Mouse (Mus musculus) gastrocnemius, postnatal 10 days (tissue): ENCODE measurements around the gene Fkbpl. TPM values are rescaled to one million over a fixed set of nuclear protein-coding genes. Genes with fewer than 3 reads are reported as not detected.

Source experiments
- DNase-seq: peaks from one replicate; pipeline ENCODE4 v3.0.0; 2021; ENCODE audit warnings: mixed read lengths
- long read RNA-seq, 2 experiments: library from polyadenylated mRNA; stranded (forward); transcript quantifications; one replicate each; pipeline ENCODE4 v2.0.0; 2021
- total RNA-seq, 2 experiments: library from RNA; stranded (reverse); gene quantifications; 2 replicates each; pipeline ENCODE4 v1.2.3; 2021

Fkbpl gene
- total RNA-seq: 1 to 10 TPM; 4.5 to 4.7 TPM
- long read RNA-seq, experiment 1, partial matches to known transcripts: 0 of 4 reads
- long read RNA-seq, experiment 1, other reads (novel, unspliced or antisense): 0 of 4 reads
- long read RNA-seq, experiment 2, transcript Fkbpl-201 (2 exons, 1,270 nt): major isoform, 6 of 6 reads
- long read RNA-seq, experiment 2, partial matches to known transcripts: 0 of 6 reads
- long read RNA-seq, experiment 2, other reads (novel, unspliced or antisense): 0 of 6 reads

DNA sequence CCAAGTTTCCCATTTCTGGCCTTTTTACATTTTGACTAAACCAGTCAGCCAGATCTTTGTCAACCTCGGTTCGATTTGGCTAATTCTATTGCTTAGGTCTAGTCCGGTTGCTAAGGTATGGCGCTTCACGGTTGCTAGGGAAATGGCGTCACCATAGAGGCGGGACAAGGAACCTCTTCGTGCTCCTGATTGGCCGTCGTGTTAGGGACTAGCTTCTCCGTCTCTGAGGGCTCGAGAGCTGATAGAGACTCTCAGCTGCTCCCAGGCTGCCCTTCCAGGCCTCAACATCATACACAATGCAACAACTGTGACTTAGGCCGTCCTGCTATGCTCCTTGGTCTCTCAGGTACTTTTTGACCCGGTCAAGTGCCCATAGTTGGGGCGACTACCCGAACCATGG, at the start of gene Fkbpl:
Gene Fkbpl, plus strand, starts transcription at position 157 of the 400 bp plus-strand sequence.
- DNase-seq: peak; percentile 90

- DNase-seq: no peak
These were observed 48.5 kb upstream of the Fkbpl start for GRCm38 (mm10) chr17:34596098-34596497.

DNA sequence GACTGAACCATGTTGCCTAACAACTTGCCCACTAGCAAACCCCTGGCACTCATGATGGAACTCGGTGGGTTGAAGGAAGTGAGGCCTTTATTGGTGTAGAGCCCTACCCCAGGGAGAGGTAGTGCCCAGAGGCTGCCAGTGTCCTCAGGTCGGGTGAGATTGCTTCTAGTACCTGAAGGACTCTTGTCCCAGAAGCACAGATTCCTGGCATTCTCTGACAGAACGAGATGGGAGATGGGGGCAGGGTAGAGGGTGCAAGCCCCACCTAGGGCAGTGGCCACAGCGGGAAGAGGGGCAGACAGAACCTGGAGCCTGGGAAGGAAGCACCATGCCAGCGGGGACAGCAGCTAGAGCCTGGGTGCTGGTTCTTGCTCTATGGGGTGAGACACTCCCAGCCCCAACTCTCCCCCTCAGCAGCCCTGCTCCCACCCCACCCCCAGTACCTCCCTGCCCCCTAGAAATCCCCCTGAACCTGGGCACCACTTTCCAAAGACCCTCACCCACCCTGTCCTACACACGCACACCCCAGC, 46.9 kb upstream of the Fkbpl start, which contains the start of gene Ager:
Gene Ager, plus strand, starts transcription at position 297 of the 530 bp plus-strand sequence.
- DNase-seq: no peak

- DNase-seq: no peak
These were observed 44.7 kb upstream of the Fkbpl start for GRCm38 (mm10) chr17:34599891-34600290.

DNA sequence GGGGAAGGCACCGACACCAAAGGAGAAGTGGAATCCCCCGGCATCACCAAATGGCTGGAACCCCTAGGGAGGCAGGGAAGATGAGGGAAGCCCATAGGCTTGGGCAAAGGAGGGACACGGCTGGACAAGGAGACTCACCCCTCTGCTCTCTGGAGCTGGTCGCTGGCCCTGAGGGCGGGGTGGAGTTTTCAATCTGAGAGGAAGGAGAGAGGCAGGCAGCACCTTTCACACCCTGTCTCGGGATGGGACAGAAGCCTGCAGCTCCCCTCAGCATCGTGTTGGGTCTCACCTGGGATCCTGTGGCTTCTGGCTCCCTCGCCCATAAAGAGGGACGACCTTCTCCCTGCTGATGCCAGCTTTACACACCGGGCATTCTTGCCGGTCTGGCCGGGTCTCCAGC, 42.8 kb upstream of the Fkbpl start:
- no peak for DNase-seq

DNA sequence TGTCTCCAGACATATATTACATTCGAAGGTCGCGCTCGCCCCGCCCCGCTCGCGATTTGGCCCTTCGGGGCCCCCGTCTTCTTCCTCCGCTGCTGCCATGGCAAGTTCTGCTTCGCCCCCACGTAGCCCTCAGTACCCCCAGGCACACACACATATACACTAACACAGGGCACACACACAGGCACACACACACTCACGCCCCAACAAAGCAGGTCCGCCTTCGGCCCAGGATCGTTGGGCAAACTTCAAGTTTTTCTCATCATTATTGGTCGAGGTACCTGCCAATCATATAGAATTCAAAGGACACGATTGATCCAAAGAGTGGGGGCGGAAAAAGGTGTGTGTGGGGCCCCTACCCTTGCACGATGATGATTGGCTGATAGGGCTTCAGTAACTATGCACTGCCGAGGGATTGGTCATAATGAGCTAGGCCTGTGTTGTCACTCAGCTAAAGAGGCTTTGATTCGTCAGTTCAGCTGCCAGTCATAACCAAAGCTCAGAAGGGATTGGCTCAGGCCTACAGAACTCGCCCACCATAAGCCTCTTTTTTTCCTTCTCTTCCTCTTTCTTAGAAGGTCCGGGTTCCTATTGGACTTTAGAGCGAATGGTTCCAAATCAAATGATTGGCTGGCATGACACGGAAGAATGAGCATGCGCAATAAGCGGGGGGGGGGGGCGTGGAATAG, 41.0 kb upstream of the Fkbpl start, which contains the start of gene Rnf5:
Gene Rnf5, minus strand, starts transcription at position 316 of the 686 bp plus-strand sequence.
- peak; percentile 97 for DNase-seq

GRCm38 (mm10) chr17:34604061-34604508, 40.5 kb upstream of the Fkbpl start, which contains the start of gene Agpat1:
Agpat1 (plus strand) TSS chr17:34604262.
- peak; percentile 97 for DNase-seq

GRCm38 (mm10) chr17:34604511-34605237, 39.9 kb upstream of the Fkbpl start:
- DNase-seq: no peak

- peak; percentile 97 for DNase-seq
These were observed 39.0 kb upstream of the Fkbpl start for GRCm38 (mm10) chr17:34605609-34606008.

- no peak for DNase-seq
These were observed 38.2 kb upstream of the Fkbpl start for GRCm38 (mm10) chr17:34606186-34607039.

DNA sequence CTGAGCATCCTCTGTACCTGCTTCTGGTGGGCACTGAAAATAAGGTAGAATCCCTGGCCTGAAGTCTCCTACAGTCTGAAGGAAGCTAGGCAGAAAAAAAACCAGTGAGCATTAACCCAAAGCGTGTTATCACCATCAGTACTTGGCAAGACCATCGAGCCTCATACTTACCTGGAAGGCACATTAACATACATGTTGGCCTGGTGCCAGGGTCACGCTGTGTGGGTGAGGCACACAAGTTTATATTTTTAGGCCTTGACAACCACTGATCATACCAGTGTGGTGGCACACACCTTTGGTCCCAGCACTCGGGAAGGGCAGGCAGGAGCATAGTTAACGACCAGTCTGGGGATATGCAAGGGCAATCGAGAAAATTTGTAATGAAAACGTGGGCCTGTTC, 36.6 kb upstream of the Fkbpl start:
- no peak for DNase-seq

DNA sequence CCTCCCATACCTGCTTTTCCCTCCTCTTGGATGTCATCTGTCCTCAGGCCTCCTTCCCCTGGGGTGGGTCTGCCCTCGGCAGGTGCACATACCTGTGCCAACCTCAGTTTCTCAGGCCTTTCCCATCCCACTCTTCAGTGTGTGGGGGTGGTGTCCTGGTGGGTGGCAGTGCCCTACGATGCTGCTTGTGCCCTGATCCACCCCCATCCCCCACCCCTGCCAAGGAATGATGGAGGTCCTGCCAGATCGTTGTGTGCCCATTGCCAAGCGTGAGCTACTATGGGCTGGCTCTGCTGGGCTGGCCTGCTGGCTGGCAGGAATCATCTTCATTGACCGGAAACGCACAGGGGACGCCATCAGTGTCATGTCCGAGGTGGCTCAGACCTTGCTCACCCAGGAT, 33.5 kb upstream of the Fkbpl start:
- no peak for DNase-seq

DNA sequence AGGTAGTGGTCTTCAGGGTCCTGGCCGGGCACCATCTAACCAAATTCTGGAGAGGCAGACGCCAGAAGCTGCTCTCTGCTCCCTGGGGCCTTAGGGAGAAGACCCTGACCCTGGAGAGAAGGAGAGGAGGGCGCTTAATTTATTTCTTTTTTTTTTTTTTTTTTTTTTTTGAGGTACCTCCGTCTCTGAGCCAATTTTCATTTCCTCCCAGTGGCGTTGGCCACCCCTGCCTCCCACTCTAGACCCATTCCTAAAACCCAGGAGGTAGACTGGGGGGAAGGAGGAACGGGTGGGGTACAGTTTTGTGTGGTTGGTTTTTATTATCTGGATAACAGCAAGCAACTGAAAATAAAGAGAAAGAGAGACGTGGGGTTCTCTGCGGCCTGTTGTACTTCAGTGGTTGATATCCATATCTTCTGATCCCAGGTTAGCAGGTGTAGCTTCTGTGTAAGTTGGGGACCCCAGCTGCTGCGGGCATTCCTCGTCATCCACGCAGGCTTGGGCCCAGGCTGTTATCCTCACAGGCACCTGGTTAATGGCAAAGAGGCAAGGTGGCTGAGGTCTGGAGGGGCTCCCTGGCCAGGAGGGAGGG, 31.4 kb upstream of the Fkbpl start:
- DNase-seq: no peak

- no peak for DNase-seq
These were observed 30.7 kb upstream of the Fkbpl start for GRCm38 (mm10) chr17:34613830-34614229.

GRCm38 (mm10) chr17:34615871-34616270, 28.7 kb upstream of the Fkbpl start, which contains the start of gene Egfl8:
Egfl8 (minus strand) TSS chr17:34615971.
- no peak for DNase-seq

GRCm38 (mm10) chr17:34618999-34619398, 25.6 kb upstream of the Fkbpl start:
- peak; percentile 53 for DNase-seq

DNA sequence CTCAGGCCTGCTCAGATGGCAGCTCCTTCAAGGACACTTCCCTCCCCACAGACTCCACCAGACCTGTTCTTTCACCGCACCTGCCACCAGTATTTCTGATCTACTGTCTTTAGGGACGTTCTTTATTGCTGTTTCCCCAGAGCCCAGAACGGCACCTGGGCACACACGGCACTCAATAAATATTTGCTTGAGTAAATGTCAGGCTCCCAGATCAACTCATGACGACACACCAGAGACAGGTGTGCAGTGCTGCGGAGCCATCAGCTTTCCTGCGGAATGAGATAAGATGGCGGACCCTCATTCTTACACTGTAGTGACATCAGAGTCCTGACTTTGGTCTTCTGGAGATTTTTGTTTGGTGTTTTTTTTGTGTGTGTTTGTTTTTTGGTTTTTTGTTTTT, 23.6 kb upstream of the Fkbpl start:
- DNase-seq: no peak

DNA sequence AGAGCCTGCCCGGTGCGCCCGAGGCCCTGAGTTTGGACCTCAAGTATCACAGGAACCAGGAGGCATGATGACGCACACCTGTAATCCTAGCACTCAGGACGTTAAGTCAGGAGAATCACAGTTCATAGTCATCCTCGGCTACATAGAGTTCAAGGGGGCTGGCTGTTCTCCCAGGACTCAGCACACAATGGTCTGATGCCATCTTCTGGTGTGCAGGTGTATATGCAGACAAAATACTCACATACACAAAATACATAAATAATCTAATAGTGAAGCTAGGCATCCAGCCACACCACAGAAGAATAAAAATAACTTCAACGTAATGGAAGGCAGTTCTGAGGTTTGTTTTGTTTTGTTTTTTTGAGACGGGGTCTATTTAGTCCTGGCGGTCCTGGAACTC, 21.4 kb upstream of the Fkbpl start:
- no peak for DNase-seq

DNA sequence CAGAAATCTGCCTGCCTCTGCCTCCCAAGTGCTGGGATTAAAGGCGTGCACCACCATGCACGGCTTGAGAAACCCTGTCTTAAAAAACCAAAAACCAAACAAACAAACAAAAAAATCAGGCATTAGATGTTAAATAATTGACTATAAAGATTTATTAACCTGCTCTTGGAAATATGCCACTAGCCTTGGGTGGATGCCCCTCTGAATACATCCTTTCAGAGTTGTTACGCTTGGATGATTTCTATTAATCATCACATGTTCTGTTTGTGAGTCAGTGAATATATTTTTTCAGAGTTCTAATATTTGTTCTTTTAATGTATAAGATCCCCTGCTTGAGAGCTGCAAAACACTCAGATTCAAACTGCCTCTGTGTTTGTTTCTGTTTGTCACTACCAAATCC, 19.6 kb upstream of the Fkbpl start:
- DNase-seq: no peak

GRCm38 (mm10) chr17:34626062-34626772, 18.3 kb upstream of the Fkbpl start:
- no peak for DNase-seq

- DNase-seq: peak; percentile 29
These were observed 17.8 kb upstream of the Fkbpl start for GRCm38 (mm10) chr17:34626773-34627092.
